Mouse (Mus musculus): Measurements from ENCODE around the gene Grid1. TPM values are rescaled to one million over a fixed set of nuclear protein-coding genes. Genes with fewer than 3 reads are reported as not detected.

Grid1 gene
- polyA plus RNA-seq, 1 experiment from 2014 or later, result 0.92 TPM

DNA sequence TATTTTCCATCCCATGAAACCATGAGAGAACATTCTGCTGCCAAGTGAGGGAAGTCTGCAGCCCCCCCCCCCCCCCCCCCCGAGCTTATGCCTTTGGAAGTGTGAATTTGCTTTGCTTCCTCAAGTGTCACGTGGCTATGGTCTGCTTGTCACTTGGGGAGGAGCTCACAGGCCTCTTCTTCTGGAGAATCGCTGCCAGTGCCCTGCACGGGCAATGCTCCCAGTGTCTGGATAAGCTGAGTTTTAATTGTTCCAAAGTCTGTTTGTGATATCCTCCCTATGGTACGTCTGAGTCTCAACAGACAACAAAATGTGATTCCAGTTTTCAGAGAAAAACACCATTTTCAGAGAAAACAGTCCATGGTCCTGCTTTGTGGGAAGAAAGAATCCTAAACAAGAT is 682.4 kb downstream of the Grid1 start:
- H3K36me3 ChIP-seq (ENCODE audit: control insufficient read depth, insufficient read depth, low read length), result no peaks in the 10 kb centered on the region
- ATAC-seq (ENCODE audit: insufficient read depth, low FRiP score), result no peak
- no peak overlapping the region for H3K4me2 ChIP-seq (ENCODE audit: low read depth, low read length)
- no peak overlapping the region for H3K4me3 ChIP-seq (replicated peaks; ENCODE audit: low read length)
- 46% methylated on average over 5 of the region's 5 CpGs for WGBS
- no peaks in the 10 kb centered on the region for H3K9me3 ChIP-seq (replicated peaks; ENCODE audit: control insufficient read depth, low read length)
- H3K27ac ChIP-seq (ENCODE audit: low read length), result no peak overlapping the region
- no peaks in the 10 kb centered on the region for H3K4me1 ChIP-seq (ENCODE audit: control insufficient read depth, insufficient read depth, low read length)
- H3K9ac ChIP-seq (ENCODE audit: low read length), result no peak overlapping the region
- H3K27me3 ChIP-seq (ENCODE audit: control insufficient read depth, insufficient read depth, low read length), result no peaks in the 10 kb centered on the region

DNA sequence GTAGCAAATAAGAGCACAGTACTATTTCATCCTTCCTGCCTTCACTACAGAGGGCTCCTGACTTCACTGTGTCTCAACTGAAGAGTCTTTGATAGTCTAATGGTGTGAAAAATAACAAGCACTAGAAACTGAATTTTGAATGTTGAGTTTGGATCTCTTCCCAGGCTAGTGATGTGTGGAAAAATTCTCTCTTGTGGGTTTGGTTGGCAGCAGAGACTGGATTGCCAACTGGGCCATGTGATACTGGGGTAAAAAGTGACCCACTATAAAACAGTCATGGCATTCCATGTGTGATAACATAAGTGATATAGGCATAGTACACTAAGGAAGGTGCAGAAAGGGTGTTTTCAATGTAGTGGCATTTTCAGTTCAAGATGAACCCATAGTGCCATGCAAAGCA is 699.5 kb downstream of the Grid1 start:
- Histone ChIP-seq H3K9ac (ENCODE audit: low read length) (no peak overlapping the region), H3K27ac (ENCODE audit: low read length) (no peak overlapping the region), H3K4me1 (ENCODE audit: control insufficient read depth, insufficient read depth, low read length) (no peaks in the 10 kb centered on the region), H3K4me3 (replicated peaks; ENCODE audit: low read length) (no peak overlapping the region), H3K27me3 (ENCODE audit: control insufficient read depth, insufficient read depth, low read length) (no peaks in the 10 kb centered on the region), H3K9me3 (replicated peaks; ENCODE audit: control insufficient read depth, low read length) (no peaks in the 10 kb centered on the region), H3K36me3 (ENCODE audit: control insufficient read depth, insufficient read depth, low read length) (no peaks in the 10 kb centered on the region), H3K4me2 (ENCODE audit: low read depth, low read length) (no peak overlapping the region)
- ATAC-seq (ENCODE audit: insufficient read depth, low FRiP score), result no peak

DNA sequence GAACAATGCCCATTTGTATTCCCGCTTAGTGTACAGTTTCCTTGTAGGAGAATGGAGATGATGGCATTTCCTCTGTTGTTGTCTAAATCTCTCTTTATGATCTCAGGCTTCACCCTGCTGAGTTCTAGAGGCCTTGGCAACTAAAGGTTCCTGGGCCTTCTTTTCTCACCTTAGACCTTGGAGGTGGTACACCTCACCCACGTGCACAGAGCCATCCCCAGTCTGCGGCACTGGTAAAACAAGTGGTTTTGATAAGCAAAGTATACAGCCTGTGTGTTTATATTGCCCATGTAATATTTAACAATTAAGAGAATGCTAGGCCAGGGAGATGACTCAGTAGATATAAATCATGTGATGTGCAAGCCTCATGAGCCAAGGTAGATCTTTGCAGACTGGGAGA is 718.9 kb downstream of the Grid1 start:
- 60% methylated on average over 3 of the region's 3 CpGs for WGBS
- no peak for ATAC-seq (ENCODE audit: insufficient read depth, low FRiP score)

DNA sequence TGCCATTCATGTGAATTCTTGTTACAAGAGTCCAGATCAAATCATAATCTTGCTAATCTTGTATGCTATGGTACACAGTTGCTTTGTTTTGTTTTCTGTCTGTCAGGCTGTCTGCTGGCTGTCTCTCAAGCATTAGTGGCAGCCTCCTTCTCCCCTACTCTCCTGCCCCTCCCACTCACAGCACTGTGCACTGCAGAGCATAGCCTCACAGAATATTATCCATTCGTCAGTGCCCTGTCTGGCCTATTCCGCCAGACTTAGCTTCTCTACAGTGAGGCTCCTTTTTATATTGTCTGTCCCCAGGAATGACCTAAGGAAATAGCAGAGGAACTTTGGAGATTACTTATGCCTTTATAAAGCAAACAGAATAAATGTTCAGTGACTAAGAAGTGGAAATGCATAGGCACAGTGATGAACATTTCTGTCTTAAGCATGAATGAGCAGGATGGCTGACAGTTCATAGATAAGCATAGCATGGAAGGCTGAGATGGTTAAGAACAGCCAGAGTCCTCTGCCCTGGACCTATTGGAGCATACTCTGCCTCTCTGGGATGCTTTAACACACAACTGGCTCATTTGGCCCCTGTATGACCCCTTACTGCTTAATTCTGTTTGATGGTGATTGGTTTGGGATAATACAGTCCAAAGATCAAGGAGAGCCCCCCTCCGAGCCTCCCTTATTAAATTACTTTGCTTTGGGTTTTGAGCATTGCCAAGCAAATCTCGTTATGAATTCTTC is 721.5 kb downstream of the Grid1 start:
- Histone ChIP-seq H3K4me2 (ENCODE audit: low read depth, low read length) (no peak overlapping the region), H3K4me1 (ENCODE audit: control insufficient read depth, insufficient read depth, low read length) (no peaks in the 10 kb centered on the region), H3K9ac (ENCODE audit: low read length) (no peak overlapping the region), H3K27ac (ENCODE audit: low read length) (no peak overlapping the region), H3K9me3 (replicated peaks; ENCODE audit: control insufficient read depth, low read length) (no peaks in the 10 kb centered on the region), H3K27me3 (ENCODE audit: control insufficient read depth, insufficient read depth, low read length) (no peaks in the 10 kb centered on the region), H3K36me3 (ENCODE audit: control insufficient read depth, insufficient read depth, low read length) (no peaks in the 10 kb centered on the region), H3K4me3 (replicated peaks; ENCODE audit: low read length) (no peak overlapping the region)
- ATAC-seq (ENCODE audit: insufficient read depth, low FRiP score), result no peak
- 64% methylated on average over 4 of the region's 4 CpGs for WGBS

More for the DNA sequence above, 718.9 kb downstream of the Grid1 start:
- H3K9me3 ChIP-seq (replicated peaks; ENCODE audit: control insufficient read depth, low read length), result no peaks in the 10 kb centered on the region
- H3K27me3 ChIP-seq (ENCODE audit: control insufficient read depth, insufficient read depth, low read length), result no peaks in the 10 kb centered on the region
- H3K4me3 ChIP-seq (replicated peaks; ENCODE audit: low read length), result no peak overlapping the region
- no peaks in the 10 kb centered on the region for H3K36me3 ChIP-seq (ENCODE audit: control insufficient read depth, insufficient read depth, low read length)
- H3K9ac ChIP-seq (ENCODE audit: low read length), result no peak overlapping the region
- no peak overlapping the region for H3K4me2 ChIP-seq (ENCODE audit: low read depth, low read length)
- H3K27ac ChIP-seq (ENCODE audit: low read length), result no peak overlapping the region
- no peaks in the 10 kb centered on the region for H3K4me1 ChIP-seq (ENCODE audit: control insufficient read depth, insufficient read depth, low read length)

DNA sequence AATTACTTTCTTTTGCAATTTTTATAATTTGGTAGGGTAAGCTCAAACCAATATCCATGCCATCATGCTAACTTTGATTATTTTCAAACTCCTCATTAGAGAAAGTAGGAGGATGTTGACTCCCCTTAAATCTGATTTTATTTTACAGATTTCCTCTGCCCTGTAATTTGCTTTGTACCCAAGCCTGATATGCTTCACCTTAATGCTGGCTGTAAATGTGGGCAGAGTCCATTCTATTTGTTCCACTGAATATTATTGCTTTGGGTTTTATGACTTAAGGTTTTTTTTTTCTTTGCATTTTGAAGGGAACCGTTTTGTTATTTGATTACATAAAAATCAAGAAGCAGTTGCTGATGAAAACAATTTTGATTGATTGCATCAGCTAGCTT is 722.1 kb downstream of the Grid1 start:
- no peak for ATAC-seq (ENCODE audit: insufficient read depth, low FRiP score)
- no peaks in the 10 kb centered on the region for H3K4me1 ChIP-seq (ENCODE audit: control insufficient read depth, insufficient read depth, low read length)

DNA sequence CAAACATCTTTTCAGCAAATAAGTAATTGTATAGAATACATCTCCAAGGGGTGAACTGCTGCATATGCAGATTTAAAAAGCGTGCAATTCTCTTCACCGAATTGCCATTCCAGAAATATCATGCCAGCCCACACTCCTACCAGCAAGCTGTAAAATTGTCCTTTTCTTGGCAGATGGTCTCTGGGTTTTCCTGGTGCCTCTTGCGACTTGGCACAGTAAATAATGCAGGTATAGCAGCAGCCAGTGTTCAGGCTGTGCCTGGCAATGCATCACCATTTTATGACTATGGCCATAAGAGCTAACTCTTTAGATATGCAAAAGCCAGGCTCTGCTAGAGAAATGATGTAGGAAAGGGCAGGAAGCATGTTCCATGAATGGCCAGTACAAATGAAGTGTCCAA is 734.4 kb downstream of the Grid1 start:
- H3K36me3 ChIP-seq (ENCODE audit: control insufficient read depth, insufficient read depth, low read length), result no peaks in the 10 kb centered on the region
- H3K4me1 ChIP-seq (ENCODE audit: control insufficient read depth, insufficient read depth, low read length), result no peaks in the 10 kb centered on the region
- H3K27ac ChIP-seq (ENCODE audit: low read length), result no peak overlapping the region
- H3K9me3 ChIP-seq (replicated peaks; ENCODE audit: control insufficient read depth, low read length), result no peaks in the 10 kb centered on the region
- H3K4me3 ChIP-seq (replicated peaks; ENCODE audit: low read length), result no peak overlapping the region
- 87% methylated on average over 3 of the region's 3 CpGs for WGBS
- no peaks in the 10 kb centered on the region for H3K27me3 ChIP-seq (ENCODE audit: control insufficient read depth, insufficient read depth, low read length)
- ATAC-seq (ENCODE audit: insufficient read depth, low FRiP score), result no peak
- no peak overlapping the region for H3K9ac ChIP-seq (ENCODE audit: low read length)
- no peak overlapping the region for H3K4me2 ChIP-seq (ENCODE audit: low read depth, low read length)

More for the DNA sequence above, 722.1 kb downstream of the Grid1 start:
- H3K4me3 ChIP-seq (replicated peaks; ENCODE audit: low read length), result no peak overlapping the region
- no peak overlapping the region for H3K4me2 ChIP-seq (ENCODE audit: low read depth, low read length)
- H3K9me3 ChIP-seq (replicated peaks; ENCODE audit: control insufficient read depth, low read length), result no peaks in the 10 kb centered on the region
- H3K27me3 ChIP-seq (ENCODE audit: control insufficient read depth, insufficient read depth, low read length), result no peaks in the 10 kb centered on the region
- H3K9ac ChIP-seq (ENCODE audit: low read length), result no peak overlapping the region
- H3K27ac ChIP-seq (ENCODE audit: low read length), result no peak overlapping the region
- H3K36me3 ChIP-seq (ENCODE audit: control insufficient read depth, insufficient read depth, low read length), result no peaks in the 10 kb centered on the region
- WGBS, result 67% methylated on average over 1 of the region's 1 CpGs

DNA sequence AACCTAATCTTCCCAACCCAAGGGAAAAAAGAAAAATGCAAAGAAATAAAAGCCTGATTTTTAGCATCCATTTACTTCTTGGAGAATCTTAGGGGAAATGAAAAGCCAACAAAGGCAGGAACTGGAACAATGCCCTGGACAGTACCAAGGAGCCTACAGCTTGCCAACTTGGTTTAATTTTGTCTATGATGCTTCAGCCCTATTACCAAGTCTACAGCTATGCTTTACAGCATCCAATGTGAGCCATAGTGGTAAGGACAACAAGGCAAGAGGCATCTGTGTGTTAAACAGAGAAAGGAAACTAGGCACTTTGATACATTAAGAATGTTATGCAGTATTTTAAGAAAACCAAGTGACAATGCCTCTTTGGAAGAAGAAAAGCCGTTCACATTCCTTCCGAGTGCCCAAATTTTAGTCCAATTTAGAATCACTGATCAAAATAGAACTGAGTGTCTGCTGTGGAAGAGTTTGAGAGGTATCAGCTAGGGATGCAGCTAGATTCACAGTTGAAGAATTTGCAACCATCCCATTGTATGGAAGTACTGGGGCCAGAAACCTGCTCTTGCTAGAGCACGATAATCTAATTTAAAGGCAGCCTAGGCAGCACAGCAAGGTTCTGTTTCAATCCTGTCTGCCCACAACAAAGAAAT is 741.5 kb downstream of the Grid1 start:
- ATAC-seq (ENCODE audit: insufficient read depth, low FRiP score), result no peak
- no peaks in the 10 kb centered on the region for H3K4me1 ChIP-seq (ENCODE audit: control insufficient read depth, insufficient read depth, low read length)
- no peak overlapping the region for H3K9ac ChIP-seq (ENCODE audit: low read length)
- H3K4me3 ChIP-seq (replicated peaks; ENCODE audit: low read length), result no peak overlapping the region
- no peaks in the 10 kb centered on the region for H3K36me3 ChIP-seq (ENCODE audit: control insufficient read depth, insufficient read depth, low read length)
- H3K4me2 ChIP-seq (ENCODE audit: low read depth, low read length), result no peak overlapping the region
- H3K27me3 ChIP-seq (ENCODE audit: control insufficient read depth, insufficient read depth, low read length), result no peaks in the 10 kb centered on the region
- no peaks in the 10 kb centered on the region for H3K9me3 ChIP-seq (replicated peaks; ENCODE audit: control insufficient read depth, low read length)
- no peak overlapping the region for H3K27ac ChIP-seq (ENCODE audit: low read length)
- WGBS, result 88% methylated on average over 3 of the region's 3 CpGs

DNA sequence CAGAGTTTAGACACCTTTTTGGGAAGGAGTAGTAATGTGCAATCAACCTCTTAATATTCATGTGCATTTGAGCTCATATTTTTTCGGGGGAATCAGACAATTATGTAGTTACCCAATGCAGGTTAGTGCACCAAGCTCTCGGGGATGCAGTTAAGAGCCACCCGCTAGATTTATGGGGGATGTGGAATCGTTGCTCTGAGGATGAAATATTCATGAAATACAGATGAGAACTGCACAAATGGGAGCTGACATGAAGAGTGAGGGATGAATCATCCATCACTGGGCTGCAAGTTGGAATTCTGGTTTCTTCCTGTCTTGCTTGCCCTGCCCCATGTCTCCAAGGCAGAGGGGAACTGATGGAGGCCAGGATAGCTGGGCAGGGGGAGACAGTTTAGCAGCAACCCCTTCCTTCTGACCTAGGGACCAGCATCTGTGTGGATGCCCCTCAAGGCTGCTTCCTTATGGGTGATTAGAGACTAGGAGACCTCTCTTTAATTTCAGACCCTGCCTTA is 753.1 kb downstream of the Grid1 start:
- Histone ChIP-seq H3K27ac (ENCODE audit: low read length) (no peak overlapping the region), H3K4me2 (ENCODE audit: low read depth, low read length) (no peak overlapping the region), H3K4me3 (replicated peaks; ENCODE audit: low read length) (no peak overlapping the region), H3K27me3 (ENCODE audit: control insufficient read depth, insufficient read depth, low read length) (no peaks in the 10 kb centered on the region), H3K36me3 (ENCODE audit: control insufficient read depth, insufficient read depth, low read length) (no peaks in the 10 kb centered on the region), H3K4me1 (ENCODE audit: control insufficient read depth, insufficient read depth, low read length) (no peaks in the 10 kb centered on the region), H3K9ac (ENCODE audit: low read length) (no peak overlapping the region), H3K9me3 (replicated peaks; ENCODE audit: control insufficient read depth, low read length) (no peaks in the 10 kb centered on the region)
- ATAC-seq (ENCODE audit: insufficient read depth, low FRiP score), result no peak
- 71% methylated on average over 4 of the region's 4 CpGs for WGBS

DNA sequence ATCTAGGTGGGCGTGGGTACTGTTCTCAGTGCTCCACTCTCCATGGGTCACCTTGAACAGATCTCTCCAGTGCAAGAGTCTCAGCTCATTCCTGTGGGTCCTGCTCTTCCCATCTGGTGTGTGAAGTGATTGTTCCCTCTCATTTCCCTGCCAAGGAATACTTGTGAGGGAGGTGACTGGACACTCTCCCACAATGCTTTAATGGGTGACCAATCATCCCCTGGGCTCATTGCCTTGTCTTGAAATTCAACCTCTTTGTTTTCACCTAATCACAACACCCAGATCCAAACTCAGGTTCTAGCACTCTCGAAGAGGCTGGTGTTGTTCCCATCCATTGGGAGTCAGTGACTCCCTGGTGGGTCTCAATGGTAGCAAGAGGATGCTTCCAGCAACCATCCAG is 754.6 kb downstream of the Grid1 start:
- Histone ChIP-seq H3K9ac (ENCODE audit: low read length) (no peak overlapping the region), H3K4me3 (replicated peaks; ENCODE audit: low read length) (no peak overlapping the region), H3K27me3 (ENCODE audit: control insufficient read depth, insufficient read depth, low read length) (no peaks in the 10 kb centered on the region), H3K9me3 (replicated peaks; ENCODE audit: control insufficient read depth, low read length) (no peaks in the 10 kb centered on the region), H3K4me2 (ENCODE audit: low read depth, low read length) (no peak overlapping the region), H3K36me3 (ENCODE audit: control insufficient read depth, insufficient read depth, low read length) (no peaks in the 10 kb centered on the region), H3K4me1 (ENCODE audit: control insufficient read depth, insufficient read depth, low read length) (no peaks in the 10 kb centered on the region), H3K27ac (ENCODE audit: low read length) (no peak overlapping the region)
- no peak for ATAC-seq (ENCODE audit: insufficient read depth, low FRiP score)
- 69% methylated on average over 2 of the region's 2 CpGs for whole genome bisulfite sequencing

Measured in stomach, embryonic 16.5 days (tissue).